Mouse (Mus musculus) lung, embryonic 16.5 days (tissue): Measurements from ENCODE around the gene Plpp3. TPM values are rescaled to one million over a fixed set of nuclear protein-coding genes. Genes with fewer than 3 reads are reported as not detected.
"Not testable (repeated sequence)": the region's sequence is repeated elsewhere in the genome, so short reads cannot be mapped to it uniquely, and the experiment has no call there.

Source experiments
- ATAC-seq: fragments of 200-750 bp; cut with Nextera tagmentation; 2 replicates; pipeline ENCODE4 v1.8.0; 2017; ENCODE audit warnings: low read depth, mild to moderate bottlenecking, moderate library complexity
- H3K27ac ChIP-seq: fragments of 300-500 bp; sonication (generic); 2 replicates; pipeline ENCODE4 v1.5.1; 2014; ENCODE audit warnings: mild to moderate bottlenecking, control low read depth, low read length
- H3K27me3 ChIP-seq: fragments of 300-500 bp; sonication (generic); 2 replicates; pipeline ENCODE4 v1.6.1; 2014; ENCODE audit warnings: low read depth, low read length, mixed read lengths; ENCODE audit not compliant: control insufficient read depth, insufficient read depth
- H3K36me3 ChIP-seq: fragments of 300-500 bp; sonication (generic); 2 replicates; pipeline ENCODE4 v1.6.1; 2014; ENCODE audit warnings: low read length; ENCODE audit not compliant: control insufficient read depth, insufficient read depth
- H3K4me1 ChIP-seq: fragments of 300-500 bp; sonication (generic); replicated peaks from 2 replicates; pipeline ENCODE4 v1.6.1; 2014; ENCODE audit warnings: low read length, mixed read lengths; ENCODE audit not compliant: control insufficient read depth, insufficient read depth
- H3K4me2 ChIP-seq: fragments of 300-500 bp; sonication (generic); 2 replicates; pipeline ENCODE4 v1.6.1; 2014; ENCODE audit warnings: low read depth, low read length, control low read depth
- H3K4me3 ChIP-seq: fragments of 300-500 bp; sonication (generic); 2 replicates; pipeline ENCODE4 v1.5.1; 2014; ENCODE audit warnings: mild to moderate bottlenecking, low read length, control low read depth
- H3K9ac ChIP-seq: fragments of 300-500 bp; sonication (generic); 2 replicates; pipeline ENCODE4 v1.6.1; 2014; ENCODE audit warnings: low read length, control low read depth
- H3K9me3 ChIP-seq: fragments of 300-500 bp; sonication (generic); 2 replicates; pipeline ENCODE4 v1.6.1; 2016; ENCODE audit warnings: low read length; ENCODE audit not compliant: control insufficient read depth
- WGBS: fragments of 180-500 bp; shearing (Covaris S2); extraction: QIAGEN DNeasy Blood & Tissue Kit; methylation state at CpG from one replicate; pipeline ENCODE4 v1.1.7; 2014; 5-methylcytosine and 5-hydroxymethylcytosine counted together
- polyA plus RNA-seq: library from polyadenylated mRNA; unstranded; fragments of >200 nt; fragmentation: Nextera tagmentation; extraction: Ambion mirVana; gene quantifications from 2 replicates; pipeline ENCODE4 v1.2.1, GENCODE M21; 2015

The Plpp3 gene
- polyA plus RNA-seq, 1 experiment from 2014 or later = 94.2 TPM

DNA sequence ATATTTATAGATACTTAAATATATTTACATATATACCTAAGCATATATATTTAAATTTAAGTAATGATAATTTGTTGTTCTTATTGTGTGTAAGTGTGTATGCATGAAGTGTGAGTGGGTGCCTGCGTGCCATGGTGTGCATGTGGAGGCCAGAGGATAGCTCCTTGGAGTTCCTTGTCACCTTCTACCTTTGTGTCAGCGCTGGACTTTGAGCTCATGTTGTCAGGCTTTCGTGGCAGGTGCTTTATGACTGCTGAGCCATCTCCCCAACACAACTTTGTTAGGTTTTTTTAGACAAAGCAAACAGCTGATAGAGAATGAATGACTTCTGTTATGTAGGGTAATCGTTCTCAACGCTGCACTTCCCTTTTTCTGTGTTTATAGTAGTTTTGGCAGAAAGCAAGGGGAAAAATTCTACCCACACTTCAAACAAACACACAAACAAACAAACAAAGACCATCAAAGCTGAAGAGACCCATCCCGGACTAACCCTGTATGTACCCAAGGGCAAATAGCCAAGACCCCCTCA is 111.1 kb downstream of the Plpp3 start:
- no peaks in the 10 kb centered on the region for H3K9me3 ChIP-seq
- no peak overlapping the region for H3K4me2 ChIP-seq
- H3K9ac ChIP-seq = no peak overlapping the region
- H3K36me3 ChIP-seq = no peaks in the 10 kb centered on the region
- H3K27me3 ChIP-seq = no peaks in the 10 kb centered on the region
- no peaks in the 10 kb centered on the region for H3K4me1 ChIP-seq
- H3K27ac ChIP-seq = no peak overlapping the region
- H3K4me3 ChIP-seq = no peak overlapping the region
- WGBS = 62% methylated on average over 6 of the region's 6 CpGs
- ATAC-seq = no peak

DNA sequence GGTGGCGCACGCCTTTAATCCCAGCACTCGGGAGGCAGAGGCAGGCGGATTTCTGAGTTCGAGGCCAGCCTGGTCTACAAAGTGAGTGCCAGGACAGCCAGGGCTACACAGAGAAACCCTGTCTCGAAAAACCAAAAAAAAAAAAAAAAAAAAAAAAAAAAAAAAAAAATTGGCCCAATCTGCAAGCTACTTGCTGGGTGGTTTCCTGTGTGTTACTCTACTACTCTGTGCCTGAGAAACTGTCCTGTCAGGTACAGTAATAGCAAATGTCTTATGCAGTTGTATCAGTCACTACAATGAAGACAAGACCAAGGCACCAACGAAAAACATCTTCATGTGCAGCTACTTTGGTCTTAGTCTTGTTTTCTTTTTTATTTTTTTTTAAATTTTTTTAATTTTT is 112.3 kb downstream of the Plpp3 start:
- ATAC-seq, H3K27me3 ChIP-seq, H3K4me1 ChIP-seq, H3K36me3 ChIP-seq, H3K4me2 ChIP-seq, H3K4me3 ChIP-seq, H3K9me3 ChIP-seq, H3K27ac ChIP-seq, H3K9ac ChIP-seq: not testable (repeated sequence)
- WGBS = 91% methylated on average over 4 of the region's 7 CpGs

DNA sequence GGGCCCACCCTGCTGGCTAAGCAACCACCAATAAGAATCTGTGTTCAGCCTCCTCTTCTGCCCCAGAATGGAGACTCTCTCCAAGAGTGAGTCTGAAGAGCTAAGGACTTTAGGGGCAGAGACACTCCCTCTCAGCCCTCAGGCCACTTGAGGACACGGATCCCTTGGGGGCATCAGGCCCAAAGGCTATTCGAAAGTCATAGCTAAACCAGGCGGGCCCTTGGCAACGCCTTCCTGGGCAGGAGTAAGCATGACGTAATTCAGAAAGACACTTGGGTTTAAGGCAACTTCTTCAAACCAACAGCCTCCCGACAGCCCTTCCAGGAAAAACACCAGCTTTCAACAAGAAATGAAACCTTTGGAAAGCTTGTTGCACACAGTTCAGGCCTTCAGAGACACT is 114.0 kb downstream of the Plpp3 start:
- H3K4me1 ChIP-seq = peaks cover 4% of the 10 kb centered on the region; the same call in 1 of the 2 replicates
- no peak overlapping the region for H3K27ac ChIP-seq
- H3K9ac ChIP-seq = no peak overlapping the region
- no peaks in the 10 kb centered on the region for H3K36me3 ChIP-seq
- no peaks in the 10 kb centered on the region for H3K27me3 ChIP-seq
- no peak overlapping the region for H3K4me3 ChIP-seq
- H3K4me2 ChIP-seq = no peak overlapping the region
- no peaks in the 10 kb centered on the region for H3K9me3 ChIP-seq
- WGBS = 72% methylated on average over 6 of the region's 6 CpGs
- ATAC-seq = no peak

DNA sequence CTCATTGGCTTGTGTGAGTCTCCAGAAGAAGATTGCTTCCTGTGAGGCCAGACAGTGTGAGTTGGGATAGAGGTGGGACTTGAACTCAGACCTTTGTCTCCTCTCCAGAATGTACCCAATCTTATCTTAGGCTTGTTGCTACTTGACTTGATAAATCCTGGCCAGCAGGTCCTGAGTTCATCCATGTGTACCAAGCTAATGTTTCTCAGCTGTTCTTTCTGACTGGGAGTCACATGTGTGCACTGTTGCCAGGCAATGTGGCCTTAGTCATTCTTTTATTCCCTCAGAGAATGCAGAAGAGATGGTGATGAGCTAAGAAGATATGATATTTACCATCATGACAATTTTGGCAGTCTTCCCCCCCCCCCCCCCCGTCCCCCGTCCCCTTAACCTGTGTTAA is 115.9 kb downstream of the Plpp3 start:
- no peak overlapping the region for H3K4me2 ChIP-seq
- 91% methylated on average over 2 of the region's 2 CpGs for WGBS
- H3K9me3 ChIP-seq = no peaks in the 10 kb centered on the region
- ATAC-seq = no peak
- no peaks in the 10 kb centered on the region for H3K27me3 ChIP-seq
- no peak overlapping the region for H3K27ac ChIP-seq
- no peak overlapping the region for H3K9ac ChIP-seq
- peaks cover 4% of the 10 kb centered on the region; the same call in 1 of the 2 replicates for H3K4me1 ChIP-seq
- H3K36me3 ChIP-seq = no peaks in the 10 kb centered on the region
- no peak overlapping the region for H3K4me3 ChIP-seq

DNA sequence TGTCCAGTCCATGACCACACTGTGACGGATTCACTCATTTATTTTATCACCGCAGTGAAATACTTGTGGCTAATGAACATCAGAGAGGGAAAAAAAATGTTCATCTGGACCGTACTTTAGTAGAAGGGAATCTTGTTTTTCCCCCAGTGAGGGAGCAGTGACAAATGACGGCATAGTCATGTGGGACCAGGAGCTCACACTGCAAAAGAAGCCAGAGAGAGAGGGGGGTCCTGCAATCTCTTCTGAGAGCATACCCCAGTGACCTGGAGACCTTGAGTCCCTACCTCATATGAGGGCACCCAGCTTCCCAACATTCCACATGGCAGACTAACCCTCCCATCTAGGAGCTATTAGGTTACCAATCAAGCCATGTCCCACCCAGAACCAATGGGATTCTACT is 116.3 kb downstream of the Plpp3 start:
- 82% methylated on average over 4 of the region's 4 CpGs for WGBS
- H3K27ac ChIP-seq = no peak overlapping the region
- ATAC-seq = no peak
- H3K9ac ChIP-seq = no peak overlapping the region
- no peaks in the 10 kb centered on the region for H3K27me3 ChIP-seq
- H3K4me1 ChIP-seq = peaks cover 4% of the 10 kb centered on the region; the same call in 1 of the 2 replicates
- H3K9me3 ChIP-seq = no peaks in the 10 kb centered on the region
- no peak overlapping the region for H3K4me2 ChIP-seq
- no peak overlapping the region for H3K4me3 ChIP-seq
- no peaks in the 10 kb centered on the region for H3K36me3 ChIP-seq

DNA sequence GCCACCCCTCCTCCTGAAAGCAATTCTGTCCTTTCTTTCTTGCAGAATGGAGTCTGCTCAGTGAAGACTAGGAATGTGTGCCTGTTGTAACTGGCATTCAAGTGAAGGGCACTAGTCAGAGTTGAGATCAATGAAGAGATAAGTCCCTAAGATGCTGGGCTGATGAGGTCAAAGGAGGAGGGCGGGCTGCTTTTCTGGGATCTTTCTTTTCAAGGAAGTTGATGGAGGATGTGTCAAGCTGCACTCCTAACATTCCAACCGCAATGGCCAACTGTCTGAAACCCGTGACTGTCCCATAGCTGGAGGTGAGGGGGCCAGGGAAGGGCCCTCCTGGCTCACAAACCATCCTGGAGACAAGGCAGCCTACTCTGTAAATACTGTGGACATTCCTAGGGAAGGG is 118.5 kb downstream of the Plpp3 start:
- Histone ChIP-seq H3K4me3 (no peak overlapping the region), H3K27ac (no peak overlapping the region), H3K36me3 (no peaks in the 10 kb centered on the region), H3K4me2 (no peak overlapping the region), H3K27me3 (no peaks in the 10 kb centered on the region), H3K9ac (no peak overlapping the region), H3K4me1 (peaks cover 4% of the 10 kb centered on the region; the same call in 1 of the 2 replicates), H3K9me3 (no peaks in the 10 kb centered on the region)
- ATAC-seq = 0 out of 2 replicates have a peak, but pooled peaks have one; percentile 23
- 32% methylated on average over 3 of the region's 3 CpGs for WGBS

DNA sequence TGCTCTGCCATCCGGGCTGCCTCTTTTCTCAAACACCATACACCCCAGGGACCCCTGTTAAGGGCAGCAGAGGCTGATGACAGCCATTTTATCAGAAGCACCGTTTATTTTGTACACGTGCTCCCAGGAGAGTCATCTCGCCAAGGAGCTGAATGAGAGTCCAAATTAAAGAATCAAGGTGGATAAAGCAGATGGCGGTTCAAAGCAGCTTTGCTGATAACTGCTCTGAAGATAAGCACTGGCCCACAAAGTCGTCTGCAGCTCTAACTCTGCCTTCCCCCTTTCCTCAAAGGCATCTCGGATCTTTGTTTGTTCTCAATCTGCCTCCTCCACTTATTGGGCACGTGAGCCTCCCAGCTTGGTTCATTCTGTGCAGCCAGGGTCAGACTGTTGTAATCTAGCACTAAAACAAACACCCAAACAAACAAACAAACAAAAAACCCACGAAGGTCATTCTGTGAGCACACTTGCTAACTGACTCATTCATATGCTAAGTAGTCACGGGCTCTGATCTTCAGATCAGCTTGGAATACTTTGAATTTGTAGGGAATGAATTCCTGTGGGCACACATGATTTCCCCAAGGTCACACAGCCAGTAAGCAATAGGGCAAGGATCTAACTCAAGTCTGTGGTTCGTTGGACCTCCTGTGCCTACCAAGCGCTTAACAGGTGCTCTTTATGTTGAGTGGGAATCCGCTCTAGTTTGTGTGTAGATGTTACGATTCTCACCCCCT is 119.1 kb downstream of the Plpp3 start:
- H3K9me3 ChIP-seq = no peaks in the 10 kb centered on the region
- no peak overlapping the region for H3K27ac ChIP-seq
- H3K9ac ChIP-seq = no peak overlapping the region
- no peak for ATAC-seq
- H3K4me3 ChIP-seq = no peak overlapping the region
- H3K27me3 ChIP-seq = no peaks in the 10 kb centered on the region
- no peak overlapping the region for H3K4me2 ChIP-seq
- H3K36me3 ChIP-seq = no peaks in the 10 kb centered on the region
- 39% methylated on average over 14 of the region's 14 CpGs for WGBS
- peaks cover 4% of the 10 kb centered on the region; the same call in 1 of the 2 replicates for H3K4me1 ChIP-seq

DNA sequence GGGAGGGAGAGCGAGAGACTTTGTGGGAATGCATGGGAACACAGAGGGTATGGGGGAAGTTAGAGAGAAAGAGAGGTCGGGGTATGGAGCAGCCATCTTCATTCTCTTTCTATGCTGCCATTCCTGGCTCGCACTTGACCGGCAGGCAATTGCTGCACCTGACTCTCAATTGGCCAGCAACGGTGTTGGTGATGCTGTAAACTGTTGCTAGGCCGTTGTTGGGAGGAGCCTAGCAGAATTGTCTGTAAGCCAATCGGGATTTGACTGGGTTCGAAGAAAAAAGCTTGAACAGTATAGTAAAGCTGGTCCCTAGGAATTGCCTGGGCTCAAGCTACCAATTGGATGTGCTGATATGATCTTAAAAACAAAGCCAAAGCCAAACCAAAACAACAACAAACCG is 121.0 kb downstream of the Plpp3 start:
- Histone ChIP-seq H3K4me2 (no peak overlapping the region), H3K9me3 (no peaks in the 10 kb centered on the region), H3K36me3 (no peaks in the 10 kb centered on the region), H3K4me3 (no peak overlapping the region), H3K9ac (no peak overlapping the region), H3K27me3 (no peaks in the 10 kb centered on the region), H3K4me1 (peaks cover 14% of the 10 kb centered on the region), H3K27ac (no peak overlapping the region)
- WGBS = 78% methylated on average over 9 of the region's 9 CpGs
- ATAC-seq = no peak

DNA sequence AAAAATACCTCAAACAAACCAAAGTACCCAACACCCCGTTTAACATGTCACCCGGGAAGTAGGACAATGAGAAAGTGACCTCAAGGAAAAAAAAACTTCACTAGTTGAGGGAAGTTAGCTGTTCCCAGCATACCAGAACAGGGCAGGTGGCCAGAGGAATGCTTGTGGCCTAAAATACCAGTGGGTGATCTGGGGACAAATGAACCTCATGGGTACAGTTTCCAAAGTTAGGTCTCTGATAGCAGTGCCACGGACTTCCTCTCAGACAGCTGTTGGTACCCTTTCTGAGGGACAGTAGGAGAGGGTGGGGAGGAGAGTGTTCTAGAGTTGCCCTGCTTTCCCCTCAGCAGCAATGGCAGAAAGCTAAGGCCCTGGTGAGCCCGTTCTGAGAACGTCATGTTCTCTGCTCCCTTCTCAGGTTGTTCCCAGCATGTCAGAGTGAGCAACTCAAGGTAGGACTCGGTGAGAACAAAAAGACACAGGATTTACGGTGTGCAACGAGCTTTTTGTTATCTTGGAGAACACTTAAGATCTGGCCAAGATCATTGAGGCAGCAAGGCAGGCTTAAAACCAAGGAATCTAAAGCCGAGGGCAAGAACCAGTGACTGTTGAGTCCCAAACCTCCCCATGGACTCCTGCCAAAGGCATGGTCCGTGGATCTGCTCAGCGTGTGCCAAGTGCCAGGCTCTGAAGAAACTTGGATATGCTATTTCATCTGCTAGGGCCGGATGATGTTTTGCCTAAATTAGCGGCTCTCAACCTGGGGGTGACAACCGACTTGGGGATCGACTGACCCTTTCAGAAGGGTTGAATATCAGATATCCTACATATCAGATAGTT is 121.6 kb downstream of the Plpp3 start:
- no peak for ATAC-seq
- Histone ChIP-seq H3K36me3 (no peaks in the 10 kb centered on the region), H3K4me1 (peaks cover 14% of the 10 kb centered on the region), H3K9ac (no peak overlapping the region), H3K4me2 (no peak overlapping the region), H3K9me3 (no peaks in the 10 kb centered on the region), H3K27me3 (no peaks in the 10 kb centered on the region), H3K27ac (no peak overlapping the region), H3K4me3 (no peak overlapping the region)
- 73% methylated on average over 15 of the region's 15 CpGs for WGBS
